Mouse (Mus musculus): Measurements from ENCODE around the gene Cers6.

Gene Cers6

GRCm38 (mm10) chr2:69053210-69053858 lies 192.1 kb downstream of the Cers6 start:
- no peak for DNase-seq (ENCODE audit: extremely low read depth, low read depth, low spot score)

- no peak for DNase-seq (ENCODE audit: extremely low read depth, low read depth, low spot score)
Observed at GRCm38 (mm10) chr2:69054279-69054678, 193.0 kb downstream of the Cers6 start.

- DNase-seq (ENCODE audit: extremely low read depth, low read depth, low spot score) = no peak
Observed at GRCm38 (mm10) chr2:69055174-69055573, 193.9 kb downstream of the Cers6 start.

GRCm38 (mm10) chr2:69061313-69061712 lies 200.1 kb downstream of the Cers6 start:
- no peak for DNase-seq (ENCODE audit: extremely low read depth, low read depth, low spot score)

- no peak for DNase-seq (ENCODE audit: extremely low read depth, low read depth, low spot score)
Observed at GRCm38 (mm10) chr2:69061910-69062689, 200.9 kb downstream of the Cers6 start.

GRCm38 (mm10) chr2:69064759-69065158 lies 203.5 kb downstream of the Cers6 start:
- no peak for DNase-seq (ENCODE audit: extremely low read depth, low read depth, low spot score)

- no peak for DNase-seq (ENCODE audit: extremely low read depth, low read depth, low spot score)
Observed at GRCm38 (mm10) chr2:69071440-69072235, 210.4 kb downstream of the Cers6 start.

- DNase-seq (ENCODE audit: extremely low read depth, low read depth, low spot score) = no peak
Observed at GRCm38 (mm10) chr2:69077189-69077588, 215.9 kb downstream of the Cers6 start.

- DNase-seq (ENCODE audit: extremely low read depth, low read depth, low spot score) = no peak
Observed at GRCm38 (mm10) chr2:69080760-69081159, 219.5 kb downstream of the Cers6 start.

GRCm38 (mm10) chr2:69082499-69083197 lies 221.4 kb downstream of the Cers6 start:
- DNase-seq (ENCODE audit: extremely low read depth, low read depth, low spot score) = no peak

- DNase-seq (ENCODE audit: extremely low read depth, low read depth, low spot score) = no peak
Observed at GRCm38 (mm10) chr2:69083198-69083509, 221.9 kb downstream of the Cers6 start.

GRCm38 (mm10) chr2:69084416-69084815 lies 223.2 kb downstream of the Cers6 start:
- DNase-seq (ENCODE audit: extremely low read depth, low read depth, low spot score) = no peak

- no peak for DNase-seq (ENCODE audit: extremely low read depth, low read depth, low spot score)
Observed at GRCm38 (mm10) chr2:69086505-69087260, 225.4 kb downstream of the Cers6 start.

- DNase-seq (ENCODE audit: extremely low read depth, low read depth, low spot score) = no peak
Observed at GRCm38 (mm10) chr2:69095836-69096235, 234.6 kb downstream of the Cers6 start.

GRCm38 (mm10) chr2:69096821-69097220 lies 235.6 kb downstream of the Cers6 start:
- no peak for DNase-seq (ENCODE audit: extremely low read depth, low read depth, low spot score)

GRCm38 (mm10) chr2:69097526-69097925 lies 236.3 kb downstream of the Cers6 start:
- no peak for DNase-seq (ENCODE audit: extremely low read depth, low read depth, low spot score)

GRCm38 (mm10) chr2:69098701-69099100 lies 237.5 kb downstream of the Cers6 start:
- DNase-seq (ENCODE audit: extremely low read depth, low read depth, low spot score) = no peak

- no peak for DNase-seq (ENCODE audit: extremely low read depth, low read depth, low spot score)
Observed at GRCm38 (mm10) chr2:69099147-69099546, 237.9 kb downstream of the Cers6 start.

- DNase-seq (ENCODE audit: extremely low read depth, low read depth, low spot score) = no peak
Observed at GRCm38 (mm10) chr2:69100706-69101105, 239.5 kb downstream of the Cers6 start.

- no peak for DNase-seq (ENCODE audit: extremely low read depth, low read depth, low spot score)
Observed at GRCm38 (mm10) chr2:69103526-69103925, 242.3 kb downstream of the Cers6 start.
